Mouse (Mus musculus) cerebellum, adult 11 months (tissue): ENCODE data around the gene Cdk14.
"Not testable (repeated sequence)": the region's sequence is repeated elsewhere in the genome, so short reads cannot be mapped to it uniquely, and the experiment has no call there.

Experiments used
- DNase-seq: peaks from one replicate; pipeline ENCODE4 v3.0.0; 2022

The Cdk14 gene

DNA sequence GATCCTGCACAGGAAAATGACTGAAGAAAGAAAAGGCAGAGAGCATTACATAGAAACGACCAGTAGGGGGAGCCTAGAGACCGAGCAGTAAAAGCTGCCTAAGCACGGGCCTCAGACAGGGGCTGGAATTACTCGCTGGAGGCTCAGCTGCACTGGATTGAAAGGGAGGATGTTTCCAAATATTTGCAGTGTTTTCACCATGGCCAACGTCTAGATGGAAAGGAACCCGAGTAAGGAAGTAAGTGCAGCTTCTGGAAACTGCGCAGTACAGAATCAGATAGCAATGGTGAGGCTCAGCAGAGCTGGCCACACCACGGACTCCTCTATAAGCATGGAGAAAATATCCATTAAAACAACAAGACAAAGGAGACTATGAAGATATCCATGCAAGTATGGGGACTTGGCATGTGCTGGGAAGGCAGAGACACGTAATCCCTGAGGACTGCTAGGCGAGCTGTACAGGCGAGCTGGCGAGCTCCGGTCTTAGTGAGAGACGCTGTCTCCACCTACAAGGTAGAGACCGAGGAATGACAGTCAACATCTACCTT, 458.0 kb downstream of the Cdk14 start:
- DNase-seq: peak; percentile 32

GRCm38 (mm10) chr5:4961636-4962035, 458.5 kb downstream of the Cdk14 start:
- no peak for DNase-seq

DNA sequence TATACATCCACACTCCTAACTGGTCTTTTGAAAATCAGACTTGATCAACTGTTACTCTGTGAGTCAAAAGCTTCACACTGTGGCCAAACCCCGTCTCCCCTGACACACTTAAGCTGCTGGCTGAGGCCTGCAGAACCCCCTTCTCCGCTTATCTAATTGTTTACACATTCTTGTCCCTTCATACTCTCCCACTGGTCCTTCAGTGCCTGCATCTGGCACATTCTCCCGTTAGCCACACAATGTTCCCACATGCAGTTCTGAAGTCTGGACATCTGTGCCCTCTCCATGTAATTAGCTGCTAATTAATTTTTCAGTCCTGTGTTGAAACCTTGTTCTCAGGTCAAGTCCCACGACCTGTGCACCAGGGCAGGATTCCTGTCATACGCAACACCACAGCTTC, 460.7 kb downstream of the Cdk14 start:
- no peak for DNase-seq

GRCm38 (mm10) chr5:4955993-4956392, 464.1 kb downstream of the Cdk14 start:
- no peak for DNase-seq

- DNase-seq: no peak
Observed at GRCm38 (mm10) chr5:4955392-4955791, 464.7 kb downstream of the Cdk14 start.

- DNase-seq: no peak
Observed at GRCm38 (mm10) chr5:4949433-4949832, 470.7 kb downstream of the Cdk14 start.

DNA sequence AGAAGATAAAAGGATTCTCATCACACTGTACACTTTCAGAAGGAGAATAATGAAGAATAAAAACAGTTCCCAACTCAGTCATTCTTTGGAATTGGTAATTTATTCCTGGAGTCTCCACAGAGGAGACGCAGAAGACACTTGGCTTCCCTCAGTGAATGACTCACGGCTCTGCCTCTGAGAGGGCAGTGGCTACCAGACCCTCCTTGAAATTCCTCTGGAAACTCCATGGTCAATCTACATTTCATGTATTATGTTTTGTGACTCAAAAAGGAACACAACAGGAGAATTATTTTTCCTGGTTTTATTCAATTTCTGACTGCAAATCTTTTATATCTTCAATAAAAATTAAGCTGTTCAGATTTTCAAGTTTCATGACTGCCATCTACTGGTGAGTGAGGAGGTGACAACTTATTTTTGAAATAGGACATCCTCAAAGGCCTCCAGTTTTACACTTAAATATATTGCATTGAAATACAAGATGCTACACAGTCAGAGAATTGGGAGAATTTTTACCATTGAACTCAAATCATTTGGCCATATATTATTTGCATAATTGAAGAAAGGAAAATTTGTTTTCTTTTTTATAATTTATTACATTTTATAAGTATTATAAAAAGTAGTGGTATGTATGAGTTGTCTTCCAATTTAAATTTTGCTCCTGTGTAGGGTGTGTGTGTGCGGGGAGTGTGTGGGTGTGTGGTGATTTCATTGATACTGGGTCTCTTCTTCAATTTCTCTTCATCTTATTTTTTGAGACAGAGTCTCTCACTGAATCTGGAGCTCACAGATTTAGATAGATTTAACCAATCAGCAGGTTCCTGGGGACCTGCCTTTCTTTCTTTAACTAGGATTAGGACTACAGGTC, 471.8 kb downstream of the Cdk14 start:
- DNase-seq: no peak

DNA sequence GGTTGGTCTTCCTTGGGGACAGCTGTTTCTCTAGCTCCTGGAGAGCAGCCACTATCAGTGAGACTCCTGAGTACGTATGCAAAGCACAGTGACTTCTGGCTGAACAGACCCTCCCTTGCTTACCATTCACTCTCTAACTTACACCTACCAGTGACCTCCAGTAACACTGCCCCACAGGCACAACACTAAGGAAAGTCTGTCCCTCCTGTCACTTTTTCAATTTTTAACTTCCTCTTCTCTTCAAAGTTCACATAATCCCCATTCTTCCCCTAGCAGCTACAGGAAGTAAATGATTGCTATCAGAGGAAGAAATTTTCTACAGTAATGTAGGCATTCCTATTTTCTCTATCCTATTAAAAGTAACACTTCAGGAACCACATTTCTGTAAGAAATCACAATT, 485.0 kb downstream of the Cdk14 start:
- DNase-seq: no peak

DNA sequence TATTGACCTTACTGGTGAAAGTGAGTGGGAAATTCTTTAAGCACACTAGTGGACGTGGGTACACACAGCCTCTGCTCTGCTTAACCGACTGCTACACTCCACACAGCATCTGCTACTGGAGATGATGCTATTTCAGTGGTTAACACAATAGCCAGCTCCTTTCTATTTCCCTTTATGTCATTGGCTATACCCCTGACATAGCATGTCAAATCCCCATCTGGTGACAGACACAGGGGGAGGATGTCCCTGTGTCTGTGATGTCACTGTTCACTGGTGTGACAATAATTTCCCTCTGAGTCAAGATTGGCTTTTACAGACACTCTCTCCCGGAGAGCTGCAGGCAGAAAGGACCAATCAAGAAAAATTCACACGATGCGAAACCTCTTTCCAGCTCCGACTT, 485.6 kb downstream of the Cdk14 start:
- no peak for DNase-seq

DNA sequence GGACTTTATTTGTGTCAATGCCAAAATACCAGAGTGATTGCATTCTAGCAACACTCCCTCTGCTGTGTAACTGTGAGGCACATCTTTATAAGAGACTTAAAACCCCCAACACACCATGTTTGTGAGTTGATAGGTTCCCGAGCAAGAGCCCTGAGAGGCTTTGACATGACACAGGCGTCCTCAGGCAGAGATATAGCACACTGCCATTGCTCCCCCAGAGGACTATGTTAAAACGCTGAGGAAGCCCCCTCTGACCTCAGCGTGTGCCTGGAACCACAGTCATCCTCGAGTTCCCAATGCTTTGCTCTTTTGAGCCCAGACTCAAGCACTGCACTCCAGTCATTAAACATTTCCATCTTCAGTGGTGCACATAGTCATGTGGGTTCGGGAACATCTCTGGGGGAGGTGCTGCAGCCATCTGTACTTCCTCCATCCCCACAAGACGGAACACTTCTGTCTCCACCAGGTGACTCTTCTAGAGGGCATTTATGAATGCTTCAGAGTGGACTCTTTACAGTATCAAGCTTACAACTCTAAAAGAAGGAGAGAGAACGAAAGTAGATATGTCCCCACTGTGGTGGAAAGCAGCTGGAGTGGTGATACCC, 488.5 kb downstream of the Cdk14 start:
- DNase-seq: no peak

- DNase-seq: no peak
Observed at GRCm38 (mm10) chr5:4929628-4930027, 490.5 kb downstream of the Cdk14 start.

- DNase-seq: no peak
Observed at GRCm38 (mm10) chr5:4924866-4925265, 495.2 kb downstream of the Cdk14 start.

DNA sequence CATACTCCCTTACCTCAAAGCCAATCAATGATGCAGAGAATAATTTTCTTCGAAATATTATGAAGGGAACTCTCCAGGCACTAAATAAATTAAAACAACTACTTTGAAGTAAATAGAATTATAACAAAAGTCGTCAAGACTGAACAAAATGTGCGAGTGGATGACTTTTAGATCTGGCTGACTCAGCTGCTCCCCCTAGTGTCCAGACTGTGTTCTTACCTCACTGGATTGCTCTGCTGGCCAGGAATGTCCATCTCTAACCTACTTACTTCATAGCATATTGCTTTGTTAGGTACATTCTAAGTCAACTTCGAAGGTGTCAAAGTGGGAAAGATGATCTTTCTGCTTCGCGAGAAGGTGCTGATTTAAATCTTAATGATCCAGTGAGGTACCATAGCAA, 501.7 kb downstream of the Cdk14 start:
- DNase-seq: peak; percentile 56

- no peak for DNase-seq
Observed at GRCm38 (mm10) chr5:4917743-4918142, 502.4 kb downstream of the Cdk14 start.

DNA sequence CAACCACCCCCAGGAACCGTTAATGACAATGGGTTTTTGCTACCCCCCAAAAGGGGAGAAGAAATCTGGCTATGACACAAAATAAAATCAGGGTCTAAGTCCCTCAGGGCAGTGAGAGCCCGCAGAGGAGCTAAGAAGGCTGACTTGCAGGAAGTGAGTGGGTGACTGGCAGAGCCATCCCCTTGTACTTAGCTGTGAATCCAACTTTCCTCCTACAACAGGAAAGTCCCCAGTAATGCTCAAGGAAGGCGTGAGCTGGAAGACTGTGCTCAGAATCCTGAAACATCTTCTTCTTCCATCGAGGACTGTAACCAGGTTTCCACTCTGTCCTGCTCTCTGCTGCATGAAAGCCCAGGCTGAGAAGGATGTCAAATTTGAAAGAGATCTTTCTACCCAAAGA, 502.8 kb downstream of the Cdk14 start:
- DNase-seq: no peak

- peak; percentile 43 for DNase-seq
Observed at GRCm38 (mm10) chr5:4916390-4917273, 503.5 kb downstream of the Cdk14 start.

- DNase-seq: not testable (repeated sequence)
Observed at GRCm38 (mm10) chr5:4904911-4905310, 515.2 kb downstream of the Cdk14 start.

DNA sequence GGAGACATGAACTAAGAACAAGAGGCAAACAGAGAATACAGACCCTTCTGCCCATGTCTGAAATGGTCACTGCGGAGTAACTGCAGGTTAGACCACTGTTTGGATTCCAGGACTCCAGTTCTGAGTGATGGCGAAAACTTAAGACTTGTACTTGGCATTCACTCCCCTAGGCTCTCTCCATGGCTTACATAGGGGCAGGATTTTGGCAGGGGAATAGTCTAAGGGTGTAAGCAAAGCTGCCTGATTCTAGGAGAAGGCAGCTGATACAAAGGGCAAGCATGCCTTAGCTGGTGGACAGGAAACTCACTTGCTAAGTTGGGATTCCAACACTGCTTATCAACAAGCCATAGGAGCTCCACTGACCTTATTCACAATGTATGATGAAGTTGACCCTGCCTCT, 521.9 kb downstream of the Cdk14 start:
- DNase-seq: no peak

- no peak for DNase-seq
Observed at GRCm38 (mm10) chr5:4894988-4895387, 525.1 kb downstream of the Cdk14 start.

DNA sequence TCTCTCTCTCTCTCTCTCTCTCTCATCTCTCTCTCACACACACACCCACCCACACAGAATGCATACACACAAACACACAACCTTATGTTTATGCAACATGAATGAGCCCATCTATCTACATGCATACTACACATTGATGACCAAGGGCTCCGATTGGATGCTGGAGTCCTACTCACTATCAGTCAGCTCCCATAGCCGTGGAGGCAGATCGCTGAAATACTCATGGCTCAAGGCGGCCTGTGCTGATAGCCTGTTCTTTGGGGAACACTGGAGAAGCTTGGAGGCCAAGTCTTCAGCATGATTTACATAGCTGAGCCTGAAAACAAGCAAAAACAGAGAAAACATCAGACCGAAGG, 526.3 kb downstream of the Cdk14 start:
- DNase-seq: no peak

- no peak for DNase-seq
Observed at GRCm38 (mm10) chr5:4893206-4893851, 526.8 kb downstream of the Cdk14 start.

GRCm38 (mm10) chr5:4892734-4893133, 527.4 kb downstream of the Cdk14 start:
- DNase-seq: no peak
